In genomic region chr5:115210380-115210779, GRCm38 (mm10) we compare ENCODE assay signal across 10 mouse cellular contexts. TPM values are rescaled to one million over a fixed set of nuclear protein-coding genes. Genes with fewer than 3 reads are reported as not detected.
DNase-seq lines count a peak whose midpoint lies in the region; ATAC-seq and TF ChIP-seq lines count a peak whose summit lies in the region.
"Had no signal": no experiment of that assay in that cellular context is flagged by ENCODE, and none has a peak within 500 bp of the region (broad histone marks: within the 10 kb centered on the region; RNA-seq: fewer than 3 reads in every experiment).

No protein-coding gene starts in this region.

- DNase-seq in hindbrain, embryonic 10.5 days (ENCODE audit: low spot score), result peak; percentile 44
- no peak for DNase-seq in Patski (ENCODE audit: low read depth, low spot score)
- peak; percentile 62 for DNase-seq in limb, embryonic 10.5 days (ENCODE audit: low spot score)
- DNase-seq in thymus, postnatal 4 days, result peak; percentile 77
- DNase-seq in layer of hippocampus, adult 9-10 months (ENCODE audit: low spot score), result no peak

- no peaks in the 10 kb centered on the region for H3K79me3 ChIP-seq in C2C12 (ENCODE audit: low read depth)

- peaks cover 70% of the 10 kb centered on the region for H3K27me3 ChIP-seq in hindbrain, embryonic 10.5 days (ENCODE audit: insufficient read depth, poor library complexity, severe bottlenecking)
- H3K27me3 ChIP-seq in hindbrain, embryonic 12.5 days, result peaks cover 41% of the 10 kb centered on the region
- H3K27me3 ChIP-seq in C2C12 (ENCODE audit: control insufficient read depth, insufficient read depth, insufficient read length) (peaks cover 3% of the 10 kb centered on the region), Patski (peaks cover 4% of the 10 kb centered on the region)
- H3K27me3 ChIP-seq in limb, embryonic 10.5 days (ENCODE audit: low read depth, poor library complexity, severe bottlenecking), result peaks cover 10% of the 10 kb centered on the region
- H3K27me3 ChIP-seq in intestine, embryonic 16.5 days (replicated peaks; ENCODE audit: control insufficient read depth, insufficient read depth, low read length), result peaks cover 3% of the 10 kb centered on the region
- H3K27me3 ChIP-seq: limb, embryonic 15.5 days had no signal

- no peak for ATAC-seq in hindbrain, embryonic 12.5 days (ENCODE audit: low FRiP score)
- no peak for ATAC-seq in Patski
- ATAC-seq in intestine, embryonic 16.5 days, result no peak

- H3K9me3 ChIP-seq in hindbrain, embryonic 10.5 days, result no peaks in the 10 kb centered on the region
- no peaks in the 10 kb centered on the region for H3K9me3 ChIP-seq in hindbrain, embryonic 12.5 days (replicated peaks)
- no peaks in the 10 kb centered on the region for H3K9me3 ChIP-seq in limb, embryonic 10.5 days (replicated peaks)
- H3K9me3 ChIP-seq in intestine, embryonic 16.5 days (ENCODE audit: control insufficient read depth, low read length), result no peaks in the 10 kb centered on the region
- H3K9me3 ChIP-seq: embryonic facial prominence, embryonic 15.5 days; limb, embryonic 15.5 days had no signal

- CTCF ChIA-PET in Patski (lab: Charles Lee), result no interaction called here

- 6% methylated on average over 1 of the region's 1 CpGs for whole genome bisulfite sequencing in hindbrain, embryonic 10.5 days
- 4% methylated on average over 1 of the region's 1 CpGs for WGBS in hindbrain, embryonic 12.5 days
- WGBS in limb, embryonic 10.5 days, result 11% methylated on average over 1 of the region's 1 CpGs
- 7% methylated on average over 1 of the region's 1 CpGs for WGBS in intestine, embryonic 16.5 days

- no peak overlapping the region for H3K4me3 ChIP-seq in hindbrain, embryonic 10.5 days
- H3K4me3 ChIP-seq in hindbrain, embryonic 12.5 days, result no peak overlapping the region
- no peak overlapping the region for H3K4me3 ChIP-seq in C2C12 (ENCODE audit: insufficient read depth, poor library complexity, severe bottlenecking)
- no peak overlapping the region for H3K4me3 ChIP-seq in limb, embryonic 10.5 days
- no peak overlapping the region for H3K4me3 ChIP-seq in intestine, embryonic 16.5 days (ENCODE audit: low read length)
- H3K4me3 ChIP-seq: embryonic facial prominence, embryonic 15.5 days; limb, embryonic 15.5 days had no signal

- H3ac ChIP-seq in C2C12 (ENCODE audit: control insufficient read depth, insufficient read length, low read depth), result no peak overlapping the region

- TF ChIP-seq CTCF in C2C12 (IDR thresholded peaks at IDR 0.05; ENCODE audit: control insufficient read depth, insufficient read depth, insufficient read length), result peak; percentile 18
- peak; percentile 72 for TF ChIP-seq CTCF in Patski (IDR thresholded peaks at IDR 0.05)

- no peak overlapping the region for H3K9ac ChIP-seq in hindbrain, embryonic 12.5 days
- H3K9ac ChIP-seq in intestine, embryonic 16.5 days (ENCODE audit: low read depth, low read length), result no peak overlapping the region
- H3K9ac ChIP-seq: embryonic facial prominence, embryonic 15.5 days; limb, embryonic 15.5 days had no signal

- H3K4me2 ChIP-seq in hindbrain, embryonic 12.5 days (replicated peaks), result no peak overlapping the region
- no peak overlapping the region for H3K4me2 ChIP-seq in intestine, embryonic 16.5 days (ENCODE audit: low read depth, low read length)
- H3K4me2 ChIP-seq: embryonic facial prominence, embryonic 15.5 days; limb, embryonic 15.5 days had no signal

- H3K27ac ChIP-seq in hindbrain, embryonic 10.5 days, result no peak overlapping the region
- H3K27ac ChIP-seq in hindbrain, embryonic 12.5 days, result no peak overlapping the region
- H3K27ac ChIP-seq in limb, embryonic 10.5 days, result no peak overlapping the region
- H3K27ac ChIP-seq in intestine, embryonic 16.5 days (ENCODE audit: low read length), result no peak overlapping the region
- H3K27ac ChIP-seq: embryonic facial prominence, embryonic 15.5 days; limb, embryonic 15.5 days had no signal

- POLR2A ChIA-PET in Patski (lab: Charles Lee), result no interaction called here

- no peaks in the 10 kb centered on the region for H3K36me3 ChIP-seq in hindbrain, embryonic 10.5 days
- no peaks in the 10 kb centered on the region for H3K36me3 ChIP-seq in hindbrain, embryonic 12.5 days
- no peaks in the 10 kb centered on the region for H3K36me3 ChIP-seq in C2C12 (ENCODE audit: control insufficient read depth, insufficient read depth)
- no peaks in the 10 kb centered on the region for H3K36me3 ChIP-seq in limb, embryonic 10.5 days
- no peaks in the 10 kb centered on the region for H3K36me3 ChIP-seq in intestine, embryonic 16.5 days (ENCODE audit: control insufficient read depth, insufficient read depth, low read length)
- H3K36me3 ChIP-seq: embryonic facial prominence, embryonic 15.5 days; limb, embryonic 15.5 days had no signal

- peaks cover 20% of the 10 kb centered on the region for H3K4me1 ChIP-seq in hindbrain, embryonic 10.5 days (replicated peaks)
- peaks cover 8% of the 10 kb centered on the region for H3K4me1 ChIP-seq in hindbrain, embryonic 12.5 days
- peaks cover 21% of the 10 kb centered on the region for H3K4me1 ChIP-seq in limb, embryonic 10.5 days
- H3K4me1 ChIP-seq in intestine, embryonic 16.5 days (ENCODE audit: control insufficient read depth, insufficient read depth, low read length), result 0 out of 2 replicates have a peak, but pooled peaks cover 2% of the 10 kb centered on the region

- H3K79me2 ChIP-seq in C2C12 (ENCODE audit: control insufficient read depth, insufficient read depth), result no peaks in the 10 kb centered on the region

- in situ Hi-C loops in Patski (cut with MboI; ENCODE audit: low pct_unique_long_range_greater_than_20kb), result no loop called here

TF ChIP-seq in C2C12, 6 proteins besides CTCF, POLR2A, EP300 and RAD21:
- TF ChIP-seq USF1 (IDR thresholded peaks at IDR 0.05; ENCODE audit: low read depth) (no peak), MYOD1 (IDR thresholded peaks at IDR 0.05; ENCODE audit: control insufficient read depth, insufficient read length, low read depth) (no peak), MYOG (IDR thresholded peaks at IDR 0.05; ENCODE audit: control insufficient read depth, extremely low read depth, insufficient read length) (no peak), MAX (IDR thresholded peaks at IDR 0.05) (no peak), FOSL1 (IDR thresholded peaks at IDR 0.05; ENCODE audit: insufficient read depth, low read length, poor library complexity, severe bottlenecking) (no peak), CEBPB (IDR thresholded peaks at IDR 0.05; ENCODE audit: low read depth) (no peak)

RNA-seq across cellular contexts. Expression of gene Cabp1, which starts 16.2 kb away (rescaled TPM):
- polyA plus RNA-seq in hindbrain, embryonic 10.5 days (2016; fragmentation: Nextera tagmentation; extraction: Ambion mirVana), result 2.3 and 6.1 TPM in 2 replicates
- 10.3 and 10.5 TPM in 2 replicates for polyA plus RNA-seq in hindbrain, embryonic 12.5 days (2016; fragmentation: Nextera tagmentation; extraction: Ambion mirVana)
- polyA plus RNA-seq in C2C12 (2012; fragmentation: generic; extraction: Trizol) (0.12 TPM), Patski (2021) (0.05 TPM)
- 1.9 and 2.6 TPM in 2 replicates for polyA plus RNA-seq in limb, embryonic 10.5 days (2016; fragmentation: Nextera tagmentation; extraction: Ambion mirVana)
- polyA plus RNA-seq in intestine, embryonic 16.5 days (2015; fragmentation: Nextera tagmentation; extraction: Ambion mirVana), result 0.80 and 1.2 TPM in 2 replicates

RNA-seq across cellular contexts. Expression of gene Pop5, which starts 25.3 kb away (rescaled TPM):
- 104 and 114 TPM in 2 replicates for polyA plus RNA-seq in hindbrain, embryonic 10.5 days (2016; fragmentation: Nextera tagmentation; extraction: Ambion mirVana)
- 78.6 and 90.5 TPM in 2 replicates for polyA plus RNA-seq in hindbrain, embryonic 12.5 days (2016; fragmentation: Nextera tagmentation; extraction: Ambion mirVana)
- polyA plus RNA-seq in C2C12 (2012; fragmentation: generic; extraction: Trizol), result 141 TPM
- 123 TPM for polyA plus RNA-seq in Patski (2021)
- 130 and 157 TPM in 2 replicates for polyA plus RNA-seq in limb, embryonic 10.5 days (2016; fragmentation: Nextera tagmentation; extraction: Ambion mirVana)
- polyA plus RNA-seq in intestine, embryonic 16.5 days (2015; fragmentation: Nextera tagmentation; extraction: Ambion mirVana), result 124 and 141 TPM in 2 replicates

RNA-seq across cellular contexts. Expression of gene Mlec, which starts 52.4 kb away (rescaled TPM):
- polyA plus RNA-seq in hindbrain, embryonic 10.5 days (2016; fragmentation: Nextera tagmentation; extraction: Ambion mirVana), result 59.5 and 71.1 TPM in 2 replicates
- polyA plus RNA-seq in hindbrain, embryonic 12.5 days (2016; fragmentation: Nextera tagmentation; extraction: Ambion mirVana), result 65.0 and 72.9 TPM in 2 replicates
- 120 TPM for polyA plus RNA-seq in C2C12 (2012; fragmentation: generic; extraction: Trizol)
- 294 TPM for polyA plus RNA-seq in Patski (2021)
- 92.0 and 94.3 TPM in 2 replicates for polyA plus RNA-seq in limb, embryonic 10.5 days (2016; fragmentation: Nextera tagmentation; extraction: Ambion mirVana)
- 68.5 and 82.4 TPM in 2 replicates for polyA plus RNA-seq in intestine, embryonic 16.5 days (2015; fragmentation: Nextera tagmentation; extraction: Ambion mirVana)

Comparison
In these comparisons a context has a peak if more than half of its experiments do, and no peak if none do; other contexts are left out.
1. DNase-seq: peak in hindbrain, embryonic 10.5 days (single experiment), limb, embryonic 10.5 days (single experiment) and thymus, postnatal 4 days (single experiment); none in Patski (single experiment) and layer of hippocampus, adult 9-10 months (single experiment).